Mouse (Mus musculus): ENCODE data around the gene Snca. TPM values are rescaled to one million over a fixed set of nuclear protein-coding genes. Genes with fewer than 3 reads are reported as not detected.

Snca gene
- polyA plus RNA-seq (2014; fragmentation: Nextera tagmentation; extraction: Ambion mirVana): 23.9 and 31.2 TPM in 2 replicates

- Histone ChIP-seq H3K9ac (replicated peaks; ENCODE audit: low read length) (peak within 1 kb of the TSS; percentile 62), H3K4me2 (ENCODE audit: low read depth, low read length) (peak within 1 kb of the TSS; percentile 87), H3K27me3 (ENCODE audit: control insufficient read depth, insufficient read depth, low read length) (0 out of 2 replicates have a peak, but pooled peaks cover 2% of the 10 kb centered on the region), H3K4me3 (ENCODE audit: low read depth, low read length) (peak within 1 kb of the TSS; percentile 44), H3K36me3 (replicated peaks; ENCODE audit: control insufficient read depth, insufficient read depth, low read depth, low read length) (no peaks in the 10 kb centered on the region), H3K4me1 (ENCODE audit: control insufficient read depth, insufficient read depth, low read length) (no peaks in the 10 kb centered on the region), H3K27ac (replicated peaks; ENCODE audit: low read depth, low read length) (no peak within 1 kb of the TSS; the same call in 1 of the 2 replicates), H3K9me3 (replicated peaks; ENCODE audit: control insufficient read depth, low read length) (no peaks in the 10 kb centered on the region)
- ATAC-seq (replicated peaks; ENCODE audit: insufficient number of reproducible peaks, low FRiP score, low TSS enrichment, low read depth): no peak
- WGBS: 1% methylated on average over 14 of the region's 14 CpGs
- DNase-seq (ENCODE audit: low spot score): peak; percentile 67
Observed at GRCm38 (mm10) chr6:60829282-60829891, at the start of gene Snca. Gene Snca (minus strand): TSS chr6:60829855.

- DNase-seq (ENCODE audit: low spot score) (peak; percentile 2), ATAC-seq (replicated peaks; ENCODE audit: insufficient number of reproducible peaks, low FRiP score, low TSS enrichment, low read depth) (no peak; the same call in 1 of the 2 replicates)
- Histone ChIP-seq H3K4me2 (ENCODE audit: low read depth, low read length) (no peak overlapping the region), H3K9ac (replicated peaks; ENCODE audit: low read length) (no peak overlapping the region), H3K4me3 (ENCODE audit: low read depth, low read length) (no peak overlapping the region), H3K27me3 (ENCODE audit: control insufficient read depth, insufficient read depth, low read length) (no peaks in the 10 kb centered on the region), H3K36me3 (replicated peaks; ENCODE audit: control insufficient read depth, insufficient read depth, low read depth, low read length) (no peaks in the 10 kb centered on the region), H3K9me3 (replicated peaks; ENCODE audit: control insufficient read depth, low read length) (no peaks in the 10 kb centered on the region), H3K27ac (replicated peaks; ENCODE audit: low read depth, low read length) (no peak overlapping the region), H3K4me1 (ENCODE audit: control insufficient read depth, insufficient read depth, low read length) (no peaks in the 10 kb centered on the region)
- WGBS: 24% methylated on average over 1 of the region's 1 CpGs
Observed at GRCm38 (mm10) chr6:60870126-60870525, 40.5 kb upstream of the Snca start.

GRCm38 (mm10) chr6:60856599-60856998 lies 26.9 kb upstream of the Snca start:
- WGBS: 83% methylated on average over 2 of the region's 2 CpGs
- H3K27ac ChIP-seq (replicated peaks; ENCODE audit: low read depth, low read length): no peak overlapping the region
- ATAC-seq (replicated peaks; ENCODE audit: insufficient number of reproducible peaks, low FRiP score, low TSS enrichment, low read depth): no peak
- H3K36me3 ChIP-seq (replicated peaks; ENCODE audit: control insufficient read depth, insufficient read depth, low read depth, low read length): no peaks in the 10 kb centered on the region
- no peak overlapping the region for H3K4me3 ChIP-seq (ENCODE audit: low read depth, low read length)
- no peak for DNase-seq (ENCODE audit: low spot score)
- no peaks in the 10 kb centered on the region for H3K9me3 ChIP-seq (replicated peaks; ENCODE audit: control insufficient read depth, low read length)
- H3K9ac ChIP-seq (replicated peaks; ENCODE audit: low read length): no peak overlapping the region
- no peaks in the 10 kb centered on the region for H3K27me3 ChIP-seq (ENCODE audit: control insufficient read depth, insufficient read depth, low read length)
- H3K4me1 ChIP-seq (ENCODE audit: control insufficient read depth, insufficient read depth, low read length): no peaks in the 10 kb centered on the region
- no peak overlapping the region for H3K4me2 ChIP-seq (ENCODE audit: low read depth, low read length)

- Histone ChIP-seq H3K27me3 (ENCODE audit: control insufficient read depth, insufficient read depth, low read length) (no peaks in the 10 kb centered on the region), H3K4me2 (ENCODE audit: low read depth, low read length) (no peak overlapping the region), H3K9me3 (replicated peaks; ENCODE audit: control insufficient read depth, low read length) (no peaks in the 10 kb centered on the region), H3K4me3 (ENCODE audit: low read depth, low read length) (no peak overlapping the region), H3K9ac (replicated peaks; ENCODE audit: low read length) (no peak overlapping the region), H3K27ac (replicated peaks; ENCODE audit: low read depth, low read length) (no peak overlapping the region), H3K36me3 (replicated peaks; ENCODE audit: control insufficient read depth, insufficient read depth, low read depth, low read length) (no peaks in the 10 kb centered on the region), H3K4me1 (ENCODE audit: control insufficient read depth, insufficient read depth, low read length) (no peaks in the 10 kb centered on the region)
- ATAC-seq (replicated peaks; ENCODE audit: insufficient number of reproducible peaks, low FRiP score, low TSS enrichment, low read depth) (no peak), DNase-seq (ENCODE audit: low spot score) (no peak)
- WGBS: 96% methylated on average over 2 of the region's 2 CpGs
Observed at GRCm38 (mm10) chr6:60851690-60852089, 22.0 kb upstream of the Snca start.

- no peaks in the 10 kb centered on the region for H3K36me3 ChIP-seq (replicated peaks; ENCODE audit: control insufficient read depth, insufficient read depth, low read depth, low read length)
- DNase-seq (ENCODE audit: low spot score) (peak; percentile 73), ATAC-seq (replicated peaks; ENCODE audit: insufficient number of reproducible peaks, low FRiP score, low TSS enrichment, low read depth) (peak; percentile 88)
- peak overlapping the region; percentile 87 for H3K4me2 ChIP-seq (ENCODE audit: low read depth, low read length)
- WGBS: under 1% methylated on average over 35 of the region's 35 CpGs
- no peaks in the 10 kb centered on the region for H3K9me3 ChIP-seq (replicated peaks; ENCODE audit: control insufficient read depth, low read length)
- peak overlapping the region; percentile 44 for H3K4me3 ChIP-seq (ENCODE audit: low read depth, low read length)
- H3K27ac ChIP-seq (replicated peaks; ENCODE audit: low read depth, low read length): no peak overlapping the region; the same call in 1 of the 2 replicates
- H3K27me3 ChIP-seq (ENCODE audit: control insufficient read depth, insufficient read depth, low read length): 0 out of 2 replicates have a peak, but pooled peaks cover 2% of the 10 kb centered on the region
- H3K9ac ChIP-seq (replicated peaks; ENCODE audit: low read length): peak overlapping the region; percentile 62
- no peaks in the 10 kb centered on the region for H3K4me1 ChIP-seq (ENCODE audit: control insufficient read depth, insufficient read depth, low read length)
Observed at GRCm38 (mm10) chr6:60828429-60829264, 1.0 kb downstream of the Snca start.

GRCm38 (mm10) chr6:60828047-60828428 lies 1.6 kb downstream of the Snca start:
- 47% methylated on average over 1 of the region's 1 CpGs for WGBS
- no peak overlapping the region for H3K27ac ChIP-seq (replicated peaks; ENCODE audit: low read depth, low read length)
- peak overlapping the region; percentile 62 for H3K9ac ChIP-seq (replicated peaks; ENCODE audit: low read length)
- H3K4me3 ChIP-seq (ENCODE audit: low read depth, low read length): peak overlapping the region; percentile 44
- no peak for DNase-seq (ENCODE audit: low spot score)
- ATAC-seq (replicated peaks; ENCODE audit: insufficient number of reproducible peaks, low FRiP score, low TSS enrichment, low read depth): peak; percentile 27; the same call in 1 of the 2 replicates
- 0 out of 2 replicates have a peak, but pooled peaks cover 2% of the 10 kb centered on the region for H3K27me3 ChIP-seq (ENCODE audit: control insufficient read depth, insufficient read depth, low read length)
- H3K4me1 ChIP-seq (ENCODE audit: control insufficient read depth, insufficient read depth, low read length): no peaks in the 10 kb centered on the region
- no peaks in the 10 kb centered on the region for H3K36me3 ChIP-seq (replicated peaks; ENCODE audit: control insufficient read depth, insufficient read depth, low read depth, low read length)
- peak overlapping the region; percentile 87 for H3K4me2 ChIP-seq (ENCODE audit: low read depth, low read length)
- H3K9me3 ChIP-seq (replicated peaks; ENCODE audit: control insufficient read depth, low read length): no peaks in the 10 kb centered on the region

GRCm38 (mm10) chr6:60827290-60827689 lies 2.4 kb downstream of the Snca start:
- H3K4me2 ChIP-seq (ENCODE audit: low read depth, low read length): no peak overlapping the region
- 0 out of 2 replicates have a peak, but pooled peaks cover 2% of the 10 kb centered on the region for H3K27me3 ChIP-seq (ENCODE audit: control insufficient read depth, insufficient read depth, low read length)
- 63% methylated on average over 1 of the region's 1 CpGs for WGBS
- no peak overlapping the region for H3K4me3 ChIP-seq (ENCODE audit: low read depth, low read length)
- no peaks in the 10 kb centered on the region for H3K9me3 ChIP-seq (replicated peaks; ENCODE audit: control insufficient read depth, low read length)
- no peak overlapping the region for H3K9ac ChIP-seq (replicated peaks; ENCODE audit: low read length)
- no peaks in the 10 kb centered on the region for H3K36me3 ChIP-seq (replicated peaks; ENCODE audit: control insufficient read depth, insufficient read depth, low read depth, low read length)
- ATAC-seq (replicated peaks; ENCODE audit: insufficient number of reproducible peaks, low FRiP score, low TSS enrichment, low read depth) (no peak), DNase-seq (ENCODE audit: low spot score) (no peak)
- H3K4me1 ChIP-seq (ENCODE audit: control insufficient read depth, insufficient read depth, low read length): no peaks in the 10 kb centered on the region
- H3K27ac ChIP-seq (replicated peaks; ENCODE audit: low read depth, low read length): no peak overlapping the region

GRCm38 (mm10) chr6:60819272-60819671 lies 10.4 kb downstream of the Snca start:
- ATAC-seq (replicated peaks; ENCODE audit: insufficient number of reproducible peaks, low FRiP score, low TSS enrichment, low read depth) (no peak), DNase-seq (ENCODE audit: low spot score) (no peak)
- H3K36me3 ChIP-seq (replicated peaks; ENCODE audit: control insufficient read depth, insufficient read depth, low read depth, low read length): no peaks in the 10 kb centered on the region
- H3K9me3 ChIP-seq (replicated peaks; ENCODE audit: control insufficient read depth, low read length): no peaks in the 10 kb centered on the region
- no peak overlapping the region for H3K4me3 ChIP-seq (ENCODE audit: low read depth, low read length)
- no peak overlapping the region for H3K4me2 ChIP-seq (ENCODE audit: low read depth, low read length)
- no peaks in the 10 kb centered on the region for H3K4me1 ChIP-seq (ENCODE audit: control insufficient read depth, insufficient read depth, low read length)
- no peak overlapping the region for H3K9ac ChIP-seq (replicated peaks; ENCODE audit: low read length)
- 93% methylated on average over 1 of the region's 1 CpGs for WGBS
- no peak overlapping the region for H3K27ac ChIP-seq (replicated peaks; ENCODE audit: low read depth, low read length)
- H3K27me3 ChIP-seq (ENCODE audit: control insufficient read depth, insufficient read depth, low read length): no peaks in the 10 kb centered on the region

Measured in embryonic facial prominence, embryonic 11.5 days (tissue).